Mouse (Mus musculus) adrenal gland, adult 10 weeks (tissue): ENCODE measurements around the gene Cd53. TPM values are rescaled to one million over a fixed set of nuclear protein-coding genes. Genes with fewer than 3 reads are reported as not detected.

Experiments used
- polyA plus RNA-seq: library from polyadenylated mRNA; stranded (reverse); fragments of 350-450 nt; fragmentation: Illumina TruSeq; extraction: RNeasy Lipid Tissue Mini Kit (QIAGEN cat#74804); gene quantifications from one replicate; pipeline ENCODE4 v1.2.3, GENCODE M21; 2014; ENCODE audit warnings: low read depth, low replicate concordance

Gene Cd53
- polyA plus RNA-seq: 43.3 TPM

GRCm38 (mm10) chr3:106789930-106790329 is at the start of gene Cd53:
Cd53 (minus strand) TSS chr3:106790149.

GRCm38 (mm10) chr3:106826187-106826586 is 36.2 kb upstream of the Cd53 start, which contains the start of gene Olfr266:
Olfr266 (minus strand) TSS chr3:106826287.

Other genes starting within 250 kb of the Cd53 start
- 318 TPM for gene Dram2, start 242.4 kb downstream of the Cd53 start, polyA plus RNA-seq
- gene Cept1, start 242.3 kb downstream of the Cd53 start, polyA plus RNA-seq: 126 TPM
- gene Lrif1, start 105.2 kb downstream of the Cd53 start, polyA plus RNA-seq: 92.0 TPM
- not detected for gene Olfr266, start 36.1 kb upstream of the Cd53 start, polyA plus RNA-seq
- gene Kcna3, start 246.0 kb upstream of the Cd53 start, polyA plus RNA-seq: not detected